Mouse (Mus musculus): Measurements from ENCODE around the gene Gpc6.
A peak's percentile ranks its signal among the peaks of the same experiment; 100 is the strongest.

Gene Gpc6

DNA sequence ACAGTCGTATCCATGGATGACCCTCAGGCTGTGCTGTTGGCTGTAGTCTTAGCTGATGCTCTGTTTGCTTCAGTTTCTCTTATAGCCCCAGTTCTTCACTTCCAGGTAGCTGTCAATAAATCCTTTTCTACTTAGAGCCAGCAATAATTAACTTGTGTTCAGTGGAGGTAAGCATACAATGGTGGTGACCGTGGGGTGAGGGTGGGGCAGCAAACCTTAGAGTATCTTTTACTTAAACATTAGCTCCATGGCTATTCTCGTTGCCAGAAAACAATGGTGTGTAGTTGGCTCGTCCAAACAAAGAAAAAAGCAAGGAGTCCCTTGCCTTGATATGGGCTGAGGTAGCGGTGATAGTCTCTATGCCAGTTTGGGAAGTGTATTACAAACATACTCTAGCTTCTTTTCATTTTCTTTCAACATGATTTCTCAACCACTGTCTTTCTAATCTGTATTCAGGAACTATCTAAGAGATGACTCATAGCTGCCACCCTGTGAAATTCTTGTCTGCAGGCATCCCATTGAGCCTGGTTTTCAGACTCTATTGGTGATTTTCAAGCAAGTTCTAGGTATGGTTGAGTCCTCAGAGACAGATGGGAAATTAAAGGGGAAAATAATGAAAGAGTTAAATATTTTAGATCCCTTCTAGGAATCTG, 22.9 kb downstream of the Gpc6 start:
- DNase-seq: no peak

DNA sequence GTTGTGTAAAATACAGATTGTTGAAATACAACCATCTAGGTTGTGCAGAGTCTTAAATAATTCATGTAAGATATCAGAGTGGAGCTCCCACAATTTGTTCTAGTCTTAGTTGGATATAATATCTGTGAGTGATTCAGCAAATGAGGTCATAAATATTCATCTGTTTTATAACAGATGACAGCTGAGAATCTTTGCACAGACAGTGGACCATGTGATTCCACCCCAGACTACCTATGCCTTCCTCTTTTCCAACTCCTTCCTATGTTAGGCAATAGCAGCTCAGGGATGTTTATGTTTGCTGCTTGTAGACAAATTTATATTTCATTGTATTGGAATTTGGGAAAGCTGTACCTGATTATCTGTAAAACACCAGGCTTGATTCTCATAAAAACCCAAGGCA, 32.0 kb downstream of the Gpc6 start:
- no peak for DNase-seq

DNA sequence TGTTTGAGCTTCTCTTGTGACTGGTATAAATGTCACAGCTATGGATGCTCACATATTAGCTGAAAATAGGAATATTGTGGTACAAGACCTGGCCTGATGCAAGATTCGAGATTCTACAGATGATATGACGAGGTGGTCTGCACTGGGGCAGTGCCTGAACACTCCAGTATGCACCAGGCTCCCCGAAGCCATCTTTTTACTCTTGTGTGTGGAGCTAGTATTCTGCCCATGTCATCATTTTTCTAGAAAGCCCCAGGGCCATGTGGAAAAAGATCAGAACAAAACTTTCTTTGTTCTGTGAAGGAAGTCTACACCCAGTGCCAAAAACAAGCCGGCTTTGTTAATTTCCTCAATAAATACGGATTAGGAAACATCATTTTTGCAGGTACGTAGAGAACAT, 39.7 kb downstream of the Gpc6 start:
- no peak for DNase-seq

DNA sequence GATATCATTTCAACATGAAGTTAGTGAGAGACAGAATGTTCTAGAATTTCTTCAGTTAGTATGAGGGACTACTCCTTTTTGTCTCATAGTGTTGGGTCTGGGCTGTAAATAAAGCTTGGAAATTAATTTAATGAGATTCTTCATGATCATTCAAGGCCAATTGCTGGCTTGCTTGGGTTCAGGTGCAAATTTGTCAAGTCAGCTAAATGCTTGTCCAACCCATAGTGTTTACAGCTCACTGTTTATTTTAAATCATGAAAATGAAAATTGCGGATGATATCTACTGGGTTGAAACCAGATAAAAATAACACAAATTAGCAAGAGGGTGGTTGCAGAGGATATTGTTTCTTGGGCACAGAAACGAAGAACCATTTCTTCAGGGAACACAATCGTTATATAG, 49.6 kb downstream of the Gpc6 start:
- DNase-seq: no peak

DNA sequence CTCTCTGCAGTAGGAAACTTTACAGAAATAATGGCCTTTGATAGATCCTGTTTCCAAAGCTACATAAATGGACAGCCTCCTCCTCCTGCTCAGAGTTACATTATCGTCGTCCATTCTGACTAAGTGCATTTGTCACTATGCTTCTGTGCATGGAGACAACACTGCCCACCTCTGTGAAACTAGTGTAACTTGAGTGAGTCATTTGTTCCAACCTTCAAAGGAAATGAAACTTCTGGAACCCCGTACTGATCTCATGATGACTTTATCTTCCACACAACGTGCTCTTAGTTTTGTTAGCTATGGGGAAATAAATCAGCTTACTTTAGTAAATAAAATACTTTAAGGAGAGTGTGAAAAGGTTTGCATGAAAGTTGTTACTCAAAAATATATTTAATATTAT, 50.1 kb downstream of the Gpc6 start:
- DNase-seq: no peak

DNA sequence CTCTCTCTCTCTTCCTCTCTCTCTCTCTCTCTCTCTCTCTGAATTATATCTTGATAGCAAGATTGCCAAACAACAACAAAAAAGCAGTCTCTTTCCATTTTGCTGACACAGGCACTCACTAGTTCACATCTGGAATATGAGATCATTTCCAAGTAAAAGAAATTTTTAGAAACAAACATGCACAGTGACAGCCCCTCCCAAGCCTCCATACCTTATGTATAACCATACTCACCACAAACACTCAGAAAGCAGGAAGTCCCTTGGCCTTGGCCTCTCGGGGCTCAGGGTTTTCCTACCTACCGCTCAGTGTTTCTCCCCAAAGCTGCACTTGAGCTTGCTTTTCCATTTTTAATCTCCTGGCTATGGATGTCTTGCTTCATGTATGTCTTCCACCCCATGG, 52.1 kb downstream of the Gpc6 start:
- no peak for DNase-seq

DNA sequence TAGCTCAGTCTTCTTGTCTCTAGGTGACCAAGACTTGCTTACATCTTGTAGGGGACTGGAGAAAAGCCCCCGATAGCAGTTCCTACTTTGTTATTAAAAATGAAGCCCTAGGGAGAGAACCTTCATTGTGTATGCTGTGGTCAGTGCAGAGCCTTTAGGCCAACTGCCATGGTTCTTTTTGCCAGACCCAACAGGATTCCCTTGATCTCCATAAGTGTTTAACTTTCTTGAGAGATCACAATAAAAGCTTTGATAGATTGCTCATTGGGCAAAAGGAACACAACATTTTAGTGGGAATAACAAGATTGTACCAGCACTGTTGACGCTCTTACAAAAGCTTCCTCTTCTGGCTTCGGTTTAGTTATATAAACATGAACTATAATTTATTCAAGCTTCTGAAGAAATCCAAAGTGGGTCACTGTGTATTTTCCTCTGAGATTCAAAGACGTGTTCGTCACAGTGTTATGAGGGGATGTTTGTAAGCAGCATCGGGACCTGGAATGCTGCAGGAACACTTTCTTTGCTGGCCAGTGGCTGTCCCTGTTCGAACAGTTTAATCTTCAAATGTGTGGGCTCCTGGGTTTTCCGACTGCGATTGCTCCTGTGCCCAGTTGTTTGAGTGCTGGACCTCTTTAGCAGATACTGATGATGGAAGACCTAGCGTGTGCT, 54.7 kb downstream of the Gpc6 start:
- DNase-seq: peak; percentile 4

DNA sequence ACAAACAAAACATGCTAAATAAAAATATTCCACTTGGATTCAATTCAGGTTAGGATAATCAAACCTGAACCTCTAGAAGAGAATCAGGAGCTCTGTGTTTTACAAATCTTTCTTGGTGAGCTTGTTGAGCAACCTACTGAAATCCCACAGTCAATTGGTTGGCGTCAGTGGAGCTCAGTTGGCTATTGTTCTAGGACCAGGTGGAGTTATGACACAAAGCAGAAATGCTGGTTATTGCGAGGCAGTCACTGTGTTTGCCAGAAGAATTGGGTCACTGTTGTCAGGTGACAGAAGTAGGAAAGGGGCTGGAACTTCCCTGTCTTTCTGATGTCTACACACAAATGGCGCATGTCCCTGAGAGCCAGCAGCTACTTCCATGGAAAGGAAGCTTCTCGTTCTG, 56.6 kb downstream of the Gpc6 start:
- no peak for DNase-seq

DNA sequence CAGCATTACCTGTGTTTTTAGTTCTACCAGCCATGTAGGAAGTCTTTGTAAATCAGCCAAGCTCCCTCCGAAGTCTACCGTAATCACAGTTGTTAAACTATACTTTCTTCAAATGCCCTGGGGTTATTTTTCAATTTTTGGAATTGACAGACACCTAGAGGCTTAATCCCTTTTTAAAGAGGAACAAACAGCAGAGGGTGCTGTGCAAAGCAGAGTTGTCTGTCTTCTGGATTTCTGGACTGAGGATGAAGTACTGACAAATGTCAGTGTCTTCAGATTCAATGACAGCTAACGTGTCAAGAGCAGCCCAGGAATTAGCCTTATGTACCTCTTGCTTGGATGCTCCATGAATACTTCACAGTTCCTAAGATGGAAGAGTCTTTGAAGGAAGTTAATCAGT, 62.2 kb downstream of the Gpc6 start:
- no peak for DNase-seq

DNA sequence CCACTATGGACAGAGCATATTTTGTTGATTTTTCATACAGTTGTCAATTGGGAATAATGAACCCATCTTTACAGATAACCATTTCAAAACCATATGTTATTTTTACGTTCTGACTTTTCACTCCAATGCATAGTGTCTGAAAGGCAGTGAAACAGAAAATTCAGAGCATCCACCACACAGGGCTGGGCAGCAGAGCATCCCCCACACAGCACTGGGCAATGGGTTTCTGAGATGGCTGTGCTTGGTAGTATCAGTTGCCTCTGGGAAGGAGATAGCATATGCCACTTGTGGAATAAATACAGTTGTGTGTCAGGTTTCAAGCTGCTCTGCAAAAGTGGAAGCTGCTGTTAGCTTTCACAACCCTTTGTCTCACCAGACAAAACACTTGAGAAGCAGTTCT, 75.3 kb downstream of the Gpc6 start:
- no peak for DNase-seq

DNA sequence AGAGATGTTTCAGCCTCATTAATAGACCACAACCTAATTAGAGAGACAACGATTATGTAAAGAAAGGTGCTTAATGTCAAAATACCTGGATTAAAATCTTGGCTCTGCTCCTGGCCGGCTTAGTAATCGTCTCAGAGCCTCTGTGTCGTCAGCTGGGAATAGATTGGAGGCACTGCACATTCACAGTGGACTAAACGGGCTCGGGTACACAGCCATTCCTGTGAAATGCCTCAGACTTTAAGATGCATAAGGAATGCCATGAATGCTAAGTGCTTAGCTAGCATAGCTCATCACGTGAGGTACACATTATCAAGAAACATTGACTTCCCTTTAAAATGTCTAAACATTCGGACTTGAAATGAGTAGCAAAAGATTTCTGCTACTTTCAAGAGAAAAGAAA, 77.2 kb downstream of the Gpc6 start:
- no peak for DNase-seq

DNA sequence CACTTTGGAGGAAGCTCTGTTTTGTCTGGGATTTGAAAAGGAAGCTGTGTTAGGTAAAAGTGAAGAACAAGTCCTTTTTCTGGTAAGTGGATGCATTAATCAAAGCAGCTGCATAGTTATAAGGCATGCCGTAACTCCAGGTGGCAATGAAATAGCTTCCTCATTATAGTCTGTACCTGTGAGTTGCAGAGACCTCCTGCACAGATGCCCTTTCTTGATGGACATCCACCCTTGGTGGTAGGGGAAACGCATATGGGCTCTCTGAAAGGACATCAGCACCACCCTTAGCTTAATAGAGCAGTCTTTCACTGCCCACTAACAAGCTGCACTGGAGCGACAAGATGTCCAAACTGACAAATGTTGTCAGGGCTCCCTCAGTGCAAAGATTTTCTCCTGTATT, 83.7 kb downstream of the Gpc6 start:
- no peak for DNase-seq

DNA sequence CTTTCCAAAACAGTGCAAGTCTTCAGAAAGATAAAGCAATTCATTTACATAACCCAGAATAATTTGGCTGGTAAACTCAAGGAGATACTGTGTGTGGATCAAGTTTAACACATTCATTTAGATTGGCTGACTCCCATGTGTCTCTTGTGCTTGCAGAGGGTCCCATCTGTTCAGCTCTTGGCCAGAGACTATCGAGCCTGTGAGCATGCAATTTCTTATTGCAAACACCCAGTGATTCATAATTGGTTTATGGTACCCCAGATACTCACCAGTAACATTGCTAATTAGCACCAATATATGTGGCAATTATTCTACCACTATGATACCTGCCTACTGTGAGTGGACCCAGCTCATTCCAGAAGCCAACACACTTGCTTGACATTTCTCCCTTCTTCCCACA, 87.9 kb downstream of the Gpc6 start:
- DNase-seq: no peak

DNA sequence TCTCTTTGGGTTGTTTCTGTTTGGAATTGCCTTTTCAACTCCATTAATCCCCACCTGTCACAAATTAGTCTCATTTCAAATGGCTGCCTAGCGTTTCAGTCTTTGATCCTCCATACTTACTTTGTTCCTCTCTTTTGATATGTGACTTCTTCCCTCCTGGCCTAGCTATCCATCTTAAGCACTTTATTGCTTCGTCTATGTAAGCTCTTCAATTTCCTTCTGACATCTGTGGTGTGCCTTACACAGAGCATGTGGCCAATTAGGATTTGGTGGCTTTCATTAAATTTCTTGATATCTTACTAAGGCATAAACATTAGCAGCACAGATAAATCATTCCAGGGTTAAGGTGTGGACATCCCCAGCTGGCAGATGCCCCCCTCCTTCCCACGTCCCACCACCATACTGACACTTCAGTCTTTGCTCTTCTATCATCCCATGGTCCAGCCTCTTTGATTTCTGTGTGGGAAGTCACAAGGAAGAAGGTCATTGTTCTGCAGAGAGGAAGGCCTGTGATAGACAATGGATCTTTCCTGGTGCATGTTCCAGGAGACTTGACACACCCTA, 88.5 kb downstream of the Gpc6 start:
- no peak for DNase-seq

DNA sequence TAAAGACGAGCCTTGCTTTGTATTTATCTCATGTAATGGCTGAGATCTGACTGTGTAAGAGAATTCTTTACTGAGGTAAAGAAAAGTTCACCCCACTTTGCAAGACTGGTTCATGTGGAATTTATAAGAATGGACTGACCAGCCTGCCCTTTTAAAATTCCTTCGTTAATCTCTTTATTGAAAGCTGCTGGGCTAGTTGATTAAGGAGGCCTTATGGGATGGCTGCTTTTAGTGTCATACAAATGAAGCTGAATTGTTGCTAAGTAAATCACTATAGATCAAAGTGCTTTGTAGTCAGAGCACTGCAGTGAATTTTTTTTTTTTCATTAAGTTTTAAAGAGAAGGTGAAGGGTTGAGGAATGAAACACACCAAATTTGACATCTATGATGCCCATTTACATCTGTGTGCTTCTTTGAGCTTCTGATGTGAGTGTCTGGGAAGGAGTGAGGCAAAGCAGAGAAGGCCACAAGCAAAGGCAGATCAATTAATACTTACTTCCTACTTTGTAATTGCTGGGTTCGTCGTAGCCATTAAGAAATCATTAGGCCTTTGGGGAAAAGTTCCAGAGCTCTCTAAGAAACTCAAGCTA, 90.3 kb downstream of the Gpc6 start:
- no peak for DNase-seq

DNA sequence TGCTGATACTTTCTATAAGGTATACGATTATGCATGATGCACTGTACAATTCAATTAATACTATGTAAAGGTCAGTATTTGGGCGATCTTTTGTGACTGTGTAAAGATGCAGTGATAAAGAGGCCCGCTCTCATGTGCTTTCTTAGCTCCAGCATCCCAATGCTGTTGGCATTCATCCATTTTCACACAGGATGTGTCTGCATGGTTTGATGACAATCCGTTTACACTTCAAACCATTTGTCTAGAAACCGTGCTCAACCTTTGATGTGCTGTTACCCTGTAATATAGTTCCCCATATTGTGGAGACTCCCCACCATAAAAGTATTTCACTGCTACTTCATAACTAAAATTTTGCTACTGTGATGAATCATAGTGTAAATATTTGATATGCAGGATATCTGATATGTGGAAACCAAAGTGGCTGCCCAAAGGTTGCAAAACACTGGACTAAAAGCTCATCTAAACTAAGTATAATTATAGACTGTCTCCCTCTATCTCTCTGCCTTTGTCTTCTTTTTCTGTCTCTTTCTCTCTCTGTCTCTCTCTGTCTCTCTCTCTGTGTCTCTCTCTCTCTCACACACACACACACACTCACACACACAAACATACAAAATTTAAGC, 97.2 kb downstream of the Gpc6 start:
- DNase-seq: no peak

DNA sequence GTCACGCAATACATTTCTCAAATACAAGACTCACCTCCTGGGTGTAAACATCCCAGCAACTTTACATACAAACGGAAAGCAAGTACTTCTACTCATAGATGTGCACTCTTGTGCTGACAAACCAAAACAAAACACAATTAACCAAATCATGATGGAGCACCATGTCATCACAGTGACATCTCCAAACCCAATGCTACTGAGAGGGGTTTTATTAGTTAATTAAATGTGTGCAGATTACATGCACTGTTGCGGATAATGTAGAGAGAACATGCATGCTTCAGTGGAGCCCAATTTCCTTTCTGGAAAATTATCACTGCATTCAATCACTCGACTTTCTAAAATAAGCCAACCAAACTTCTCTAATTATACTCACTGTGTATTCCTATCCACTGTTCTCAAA, 109.0 kb downstream of the Gpc6 start:
- no peak for DNase-seq

DNA sequence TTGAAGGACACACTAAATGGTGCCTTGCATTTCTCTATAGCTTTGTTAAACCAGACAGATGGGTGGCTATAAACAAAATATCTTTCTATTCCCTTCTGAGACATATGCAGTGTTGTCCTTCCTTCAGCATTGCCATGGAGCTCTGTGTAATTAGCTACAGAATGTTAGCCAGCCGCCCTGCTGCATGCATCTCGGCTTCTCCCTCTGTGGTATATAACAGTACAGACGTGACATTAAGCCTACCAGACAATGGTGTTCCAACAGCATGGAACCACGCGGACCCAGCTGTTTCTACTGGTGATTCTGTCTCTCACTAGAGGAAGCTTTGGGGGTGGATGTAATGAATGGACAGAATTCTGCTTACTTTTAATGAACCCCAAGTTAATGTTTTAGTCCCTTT, 115.9 kb downstream of the Gpc6 start:
- DNase-seq: no peak

DNA sequence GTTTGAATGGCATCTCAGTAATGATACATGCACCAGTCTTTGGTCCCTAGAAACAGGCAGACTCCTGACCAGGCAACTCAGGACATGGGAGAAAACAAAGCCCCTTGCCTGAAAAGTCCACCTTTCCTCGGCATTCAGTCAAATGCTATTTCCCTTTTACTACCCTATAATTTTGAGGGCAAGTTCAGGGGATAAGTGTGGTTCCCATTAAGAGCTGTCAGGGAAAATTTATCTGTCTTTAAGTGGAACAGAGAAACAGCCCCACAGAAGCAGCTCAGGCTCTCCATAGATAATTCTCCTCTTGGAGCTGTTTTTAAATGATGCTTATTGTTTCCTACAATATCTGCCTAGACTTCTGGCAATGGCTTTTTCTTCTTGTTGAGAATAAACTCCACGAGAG, 123.8 kb downstream of the Gpc6 start:
- DNase-seq: no peak

DNA sequence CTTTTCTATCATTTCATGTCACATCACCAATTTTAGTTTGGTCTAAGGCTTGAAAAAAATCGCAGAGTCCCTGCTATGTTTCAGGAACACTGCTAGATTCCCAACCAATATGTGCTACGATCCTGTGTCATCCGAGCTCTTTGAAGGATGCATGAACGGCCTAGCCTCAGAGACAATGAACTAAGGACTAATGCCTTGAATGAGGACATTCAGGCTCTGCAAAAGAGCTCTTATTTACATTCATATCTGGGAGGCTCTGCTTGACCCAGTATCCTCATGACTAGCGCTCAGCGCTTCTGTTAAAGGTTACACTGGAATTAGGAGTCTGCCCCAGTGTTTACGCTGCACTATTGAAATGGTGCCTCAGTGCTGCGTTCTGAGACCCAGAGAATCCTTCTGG, 125.8 kb downstream of the Gpc6 start:
- DNase-seq: no peak

DNA sequence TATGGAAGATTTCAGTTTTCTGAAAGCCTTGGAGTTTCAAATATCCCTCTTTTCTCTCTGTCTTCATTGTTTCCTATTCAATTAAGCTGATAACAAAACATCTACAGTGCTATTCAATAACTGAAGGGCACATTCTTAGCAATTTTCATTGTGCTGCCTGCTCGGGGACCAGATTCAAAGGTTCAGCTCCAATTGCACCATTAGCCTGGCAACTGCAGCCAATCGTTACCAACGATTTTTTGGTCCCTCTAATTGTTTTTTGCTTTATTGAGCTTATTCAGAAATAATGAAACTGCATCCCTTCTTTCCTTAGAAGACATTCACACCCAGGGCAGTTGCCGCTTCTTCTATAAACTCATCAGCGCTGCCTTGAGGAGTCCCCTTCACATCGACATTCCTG, 128.2 kb downstream of the Gpc6 start:
- DNase-seq: no peak

DNA sequence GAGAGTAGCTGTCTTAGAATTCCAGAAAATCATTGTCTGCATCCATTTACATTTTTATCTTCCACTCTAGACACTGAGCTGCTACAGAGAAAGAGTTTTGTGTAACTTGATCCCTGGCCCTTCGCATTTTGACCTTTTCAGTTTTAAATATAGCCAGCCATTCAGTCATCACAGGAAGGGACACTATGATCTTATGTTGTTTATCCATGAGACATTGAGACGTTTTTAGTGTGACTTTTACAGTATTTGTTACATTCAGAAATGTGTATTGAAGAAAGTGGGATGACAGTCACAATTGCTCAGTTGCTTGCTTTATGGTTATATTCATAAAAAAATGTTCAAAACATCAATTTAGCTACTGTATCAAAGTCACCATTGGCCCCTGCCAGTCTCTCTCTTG, 130.0 kb downstream of the Gpc6 start:
- DNase-seq: no peak

DNA sequence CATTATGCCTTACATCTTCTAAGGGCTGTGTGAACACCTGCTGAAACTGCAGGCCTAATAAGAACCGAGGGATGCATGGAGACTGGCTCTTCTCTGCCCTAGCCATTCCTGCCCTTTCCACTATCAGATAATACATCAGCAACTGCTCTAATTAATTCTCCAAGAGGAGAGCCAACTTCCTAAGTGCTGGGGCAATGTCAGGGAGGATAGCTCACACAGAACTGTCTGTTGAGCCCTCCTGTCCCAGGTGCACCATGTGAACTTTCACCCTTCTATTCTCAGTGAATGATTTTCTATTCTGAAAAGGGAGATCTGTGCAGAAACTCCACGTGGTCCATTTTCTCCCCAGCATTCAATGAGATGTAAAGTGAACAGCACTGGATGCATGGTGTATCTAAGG, 136.0 kb downstream of the Gpc6 start:
- DNase-seq: no peak

DNA sequence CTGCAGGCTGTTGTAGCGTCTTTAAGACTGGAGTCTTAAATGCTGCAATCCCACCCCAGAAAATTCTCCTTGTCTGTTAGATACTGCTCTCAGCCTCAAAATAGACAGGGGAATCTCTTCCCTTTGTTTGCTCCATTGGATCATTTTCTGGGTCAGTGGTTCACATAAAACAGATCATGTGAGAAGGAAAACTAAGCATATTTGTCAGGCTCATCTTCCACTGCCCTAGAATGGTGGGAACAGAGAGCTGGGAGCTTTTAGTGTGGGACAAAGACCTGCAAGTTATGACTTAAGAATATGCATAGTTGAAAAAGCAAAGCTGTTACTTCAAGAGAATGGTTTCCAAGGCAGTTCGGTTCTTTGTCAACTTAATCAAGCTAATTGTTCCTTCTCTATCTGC, 136.4 kb downstream of the Gpc6 start:
- no peak for DNase-seq
